Mouse (Mus musculus) adrenal gland, postnatal 36 days (tissue): ENCODE measurements around the gene Sohlh1. TPM values are rescaled to one million over a fixed set of nuclear protein-coding genes. Genes with fewer than 3 reads are reported as not detected.

Experiments used
- DNase-seq, 2 experiments: peaks; one replicate each; pipeline ENCODE4 v3.0.0; 2021; ENCODE audit warnings: mixed read lengths in 1 of 2
- long read RNA-seq, 2 experiments: library from polyadenylated mRNA; stranded (forward); transcript quantifications; one replicate each; pipeline ENCODE4 v2.0.0; 2021; ENCODE audit warnings: borderline sequencing depth in 2 of 2
- total RNA-seq, 2 experiments: library from RNA; stranded (reverse); gene quantifications; 2 replicates each; pipeline ENCODE4 v1.2.3; 2021

Gene Sohlh1
- total RNA-seq: not detected
- long read RNA-seq, experiment 1: 0 reads
- long read RNA-seq, experiment 2: 0 reads

GRCm38 (mm10) chr2:25847226-25847625 lies at the start of gene Sohlh1:
Sohlh1 (minus strand) TSS chr2:25847248.
- DNase-seq: no peak

DNA sequence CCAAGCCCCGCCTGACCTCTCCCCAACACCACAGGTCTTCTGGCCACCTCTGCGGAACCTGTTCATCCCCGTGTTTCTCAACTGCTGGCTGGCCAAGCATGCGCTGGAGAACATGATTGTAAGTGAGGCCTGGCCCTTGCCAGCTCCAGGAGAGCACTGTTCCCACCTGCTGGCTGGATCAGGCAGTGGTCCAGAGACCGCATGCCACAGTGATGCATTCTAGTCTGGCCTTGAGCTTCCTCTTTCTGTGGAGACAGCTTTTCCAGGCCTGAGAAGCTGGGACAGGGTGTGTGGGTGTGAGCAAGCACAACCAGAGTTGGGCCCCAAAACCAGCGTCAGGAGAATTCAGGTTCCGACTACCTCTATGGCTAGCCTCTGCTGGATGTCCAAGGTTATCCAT lies 45.4 kb upstream of the Sohlh1 start:
- DNase-seq: peak; percentile 9 to 23

DNA sequence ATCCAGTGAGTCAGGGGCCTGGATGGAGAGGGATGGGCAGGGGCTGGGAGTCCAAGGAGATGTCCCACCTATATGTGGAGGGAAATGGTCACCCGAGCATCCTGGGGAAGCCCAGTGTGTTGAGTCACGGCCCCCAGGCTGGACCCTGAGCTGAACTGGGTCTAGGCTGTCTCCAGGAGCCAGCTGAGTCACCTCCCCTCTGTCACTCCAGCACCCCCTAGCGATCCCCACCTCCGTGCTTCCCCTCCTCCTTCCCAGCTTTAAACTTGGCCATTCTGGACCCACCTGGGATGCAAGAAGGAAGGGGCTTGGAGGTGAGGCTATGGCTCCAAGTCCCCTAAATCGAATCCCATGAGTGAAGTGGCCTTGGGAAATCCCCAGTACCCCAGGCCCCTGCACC lies 41.1 kb upstream of the Sohlh1 start:
- peak; percentile 47 to 70 for DNase-seq

DNA sequence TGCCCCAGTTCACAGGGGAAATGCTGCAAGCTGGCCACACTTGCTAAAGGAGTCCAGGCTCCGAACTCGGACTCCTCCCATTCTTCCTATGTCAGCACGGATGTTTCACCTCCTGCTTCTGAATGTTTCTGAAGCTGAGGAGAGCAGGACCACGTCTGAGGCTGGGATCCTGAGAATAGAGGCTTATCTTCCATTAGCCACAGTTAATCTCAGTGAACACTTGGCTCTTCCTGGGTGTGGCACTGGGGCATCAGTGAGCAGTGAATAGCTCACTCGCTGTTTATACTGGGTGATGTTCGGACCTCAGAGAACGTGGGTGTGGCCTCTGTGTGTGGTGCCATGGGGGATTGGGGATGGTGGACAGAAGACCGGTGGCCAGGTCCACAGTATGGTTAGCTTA lies 40.2 kb upstream of the Sohlh1 start:
- DNase-seq: no peak

- DNase-seq: no peak
Observed at GRCm38 (mm10) chr2:25884756-25885155, 37.7 kb upstream of the Sohlh1 start.

- DNase-seq: no peak
Observed at GRCm38 (mm10) chr2:25882276-25882675, 35.2 kb upstream of the Sohlh1 start.

- DNase-seq: no peak
Observed at GRCm38 (mm10) chr2:25879061-25879460, 32.0 kb upstream of the Sohlh1 start.

GRCm38 (mm10) chr2:25878516-25878915 lies 31.5 kb upstream of the Sohlh1 start:
- DNase-seq: no peak

- DNase-seq: peak; percentile 22 to 26
Observed at GRCm38 (mm10) chr2:25877736-25878268, 30.8 kb upstream of the Sohlh1 start.

GRCm38 (mm10) chr2:25877250-25877735 lies 30.2 kb upstream of the Sohlh1 start:
- no peak for DNase-seq

DNA sequence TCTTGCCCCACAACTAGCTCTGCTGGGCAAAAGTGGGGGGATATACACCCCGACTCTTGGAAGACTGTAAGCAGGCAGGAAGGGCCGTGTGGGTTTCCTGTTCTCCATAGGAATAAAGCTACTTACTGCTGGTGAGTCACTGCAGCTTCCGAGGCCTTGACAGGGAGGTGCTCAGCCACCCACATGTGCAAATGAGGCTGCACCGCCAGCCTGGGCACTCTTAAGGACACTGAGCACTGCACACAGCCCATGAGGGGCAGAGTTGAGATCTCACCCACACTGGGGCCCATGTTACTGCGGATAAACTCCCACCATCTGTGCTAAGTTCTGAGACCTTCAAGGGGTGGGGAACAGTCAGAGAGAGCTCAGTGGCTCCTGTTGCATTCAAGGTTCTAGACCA lies 19.6 kb upstream of the Sohlh1 start:
- peak; percentile 59 to 60 for DNase-seq

DNA sequence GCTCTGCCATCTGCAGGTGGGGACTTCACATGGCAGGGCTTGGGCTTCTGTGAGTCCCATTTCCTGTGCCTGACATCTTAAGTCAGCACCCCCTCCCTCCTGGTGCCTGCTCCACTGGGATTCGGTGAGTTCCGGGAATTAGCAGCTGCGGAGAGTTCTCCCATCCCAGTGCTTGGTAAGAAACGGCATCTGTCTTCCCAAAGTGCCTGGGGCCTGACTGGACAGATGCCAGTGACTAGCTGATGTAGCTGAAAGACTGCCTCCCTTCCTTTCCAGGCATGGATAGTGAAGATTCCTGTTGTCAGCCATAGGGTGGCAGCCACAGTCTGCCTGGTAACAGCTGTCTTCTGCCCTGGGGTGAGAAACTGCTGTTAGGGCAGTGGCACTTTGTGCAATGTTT lies 18.4 kb upstream of the Sohlh1 start:
- DNase-seq: no peak

GRCm38 (mm10) chr2:25864230-25864629 lies 17.2 kb upstream of the Sohlh1 start:
- DNase-seq: no peak

DNA sequence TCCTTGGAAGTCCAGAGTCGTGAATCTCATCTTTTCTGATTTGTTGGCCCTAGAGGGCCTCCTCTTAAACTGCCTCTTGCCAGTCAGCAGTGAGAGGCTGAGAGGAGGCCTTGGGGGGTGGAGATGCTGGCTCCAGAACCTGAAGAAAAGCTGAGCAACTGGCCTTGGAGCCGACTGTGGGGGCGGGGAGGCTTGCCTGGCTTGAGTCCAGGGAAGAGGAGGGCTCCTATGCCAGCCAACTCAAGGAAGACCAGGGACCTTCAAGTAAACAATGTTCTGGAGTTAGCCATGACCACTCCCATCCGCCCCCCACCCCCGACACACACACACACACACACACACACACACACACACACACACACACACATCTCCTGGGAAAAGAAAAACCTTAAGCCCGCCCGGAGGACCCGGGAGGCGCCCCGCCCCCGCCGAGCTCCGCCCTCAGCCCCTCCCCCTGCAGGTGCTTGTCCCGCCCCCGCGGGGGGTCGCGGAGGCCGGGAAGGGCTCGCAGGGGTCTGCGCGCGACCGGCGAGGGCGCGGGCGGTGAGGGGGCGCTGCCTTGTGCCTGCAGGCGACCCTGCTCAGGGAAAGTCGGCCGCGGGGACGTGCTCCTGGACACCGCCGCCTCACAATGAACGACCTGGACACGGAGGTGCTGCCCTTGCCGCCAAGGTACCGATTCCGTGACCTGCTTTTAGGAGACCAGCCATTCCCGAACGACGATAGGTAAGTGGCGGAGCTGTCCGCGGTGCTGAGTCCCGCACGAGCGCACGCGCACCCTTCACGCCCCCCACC lies 16.5 kb upstream of the Sohlh1 start, which contains the start of gene Kcnt1:
Kcnt1 (plus strand) TSS at position 398 of the 795 bp plus-strand sequence.
- DNase-seq: peak; percentile 61 to 67

DNA sequence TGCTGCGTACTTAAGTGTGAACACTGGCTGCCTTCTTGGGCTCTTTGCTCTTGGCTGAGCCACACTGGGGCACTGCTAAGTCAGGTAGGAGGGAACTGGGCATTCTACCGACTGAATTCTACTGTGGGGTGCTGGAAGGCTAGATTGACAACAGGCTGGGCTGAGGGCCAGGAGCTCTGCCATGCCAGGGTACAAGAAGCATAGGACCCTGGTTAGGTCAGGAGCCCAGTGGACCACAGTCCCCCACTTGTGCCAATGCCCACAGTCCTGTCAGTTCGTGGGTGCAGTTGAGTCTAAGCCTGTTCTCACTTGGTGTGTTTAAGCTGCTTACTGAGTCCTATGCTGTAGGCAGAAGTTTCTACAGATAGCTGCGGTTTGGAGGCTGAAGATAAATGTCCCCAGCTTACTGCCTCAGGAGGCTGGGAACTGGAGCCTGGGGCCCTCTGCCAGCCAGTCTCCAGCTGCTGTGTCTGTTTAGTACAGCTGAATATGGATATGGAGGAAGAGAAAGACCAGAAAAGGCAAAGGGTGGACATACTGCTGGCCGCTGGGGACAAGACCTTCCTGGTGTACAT lies 15.7 kb upstream of the Sohlh1 start:
- DNase-seq: no peak

GRCm38 (mm10) chr2:25862038-25862437 lies 15.0 kb upstream of the Sohlh1 start:
- no peak for DNase-seq

DNA sequence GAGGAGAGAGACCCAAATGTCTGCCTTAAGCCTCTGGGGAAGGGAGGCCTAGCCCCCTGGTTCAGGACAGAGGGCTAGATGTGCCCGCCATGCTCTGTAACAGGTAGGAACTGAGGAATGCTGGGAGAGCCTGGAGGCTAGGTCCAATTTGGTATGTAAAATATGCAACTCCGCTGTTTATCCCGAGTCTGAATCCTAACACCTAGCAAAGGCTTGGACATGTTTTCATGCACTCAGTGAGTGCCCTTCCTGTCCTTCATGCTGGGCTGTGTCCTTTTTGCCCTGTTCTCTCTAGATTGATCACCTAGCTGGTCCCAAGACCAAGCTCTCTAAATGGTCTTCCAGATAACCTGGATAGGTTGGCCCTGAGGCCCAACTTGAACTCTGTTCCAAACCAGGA lies 12.8 kb upstream of the Sohlh1 start:
- no peak for DNase-seq

DNA sequence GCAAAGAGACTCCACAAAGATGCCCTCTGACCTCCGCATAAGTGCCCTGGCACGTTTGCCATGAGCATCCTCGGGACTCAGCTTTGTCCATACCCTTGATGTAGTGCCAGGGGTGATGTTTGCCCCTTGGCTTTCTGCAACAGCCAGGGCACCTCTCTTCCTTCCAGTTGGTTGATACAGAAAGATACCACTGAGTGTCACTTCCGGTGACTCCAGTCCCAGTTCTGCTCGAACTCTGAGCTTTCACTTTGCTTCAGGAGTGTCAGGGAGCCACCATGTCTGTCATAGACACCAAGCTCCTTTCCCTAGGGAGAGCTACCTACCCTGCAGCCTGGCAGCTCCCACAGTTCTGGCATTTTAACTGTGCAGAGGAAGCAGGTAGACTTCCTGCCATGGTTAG lies 7.0 kb upstream of the Sohlh1 start:
- no peak for DNase-seq

- DNase-seq: peak; percentile 17 to 39
Observed at GRCm38 (mm10) chr2:25852626-25853025, 5.6 kb upstream of the Sohlh1 start.

GRCm38 (mm10) chr2:25850330-25850729 lies 3.3 kb upstream of the Sohlh1 start:
- DNase-seq: peak; percentile 68 to 76

GRCm38 (mm10) chr2:25846516-25846915 lies 532 bp downstream of the Sohlh1 start:
- DNase-seq: no peak

- no peak for DNase-seq
Observed at GRCm38 (mm10) chr2:25844097-25844496, 3.0 kb downstream of the Sohlh1 start.

GRCm38 (mm10) chr2:25842758-25843157 lies 4.3 kb downstream of the Sohlh1 start:
- no peak for DNase-seq
